Mouse (Mus musculus) urinary bladder, postnatal 10 days (tissue): Measurements from ENCODE around the gene Ccdc158.

Experiments used
- DNase-seq: peaks from one replicate; pipeline ENCODE4 v3.0.0; 2022; ENCODE audit warnings: low spot score

The Ccdc158 gene

DNA sequence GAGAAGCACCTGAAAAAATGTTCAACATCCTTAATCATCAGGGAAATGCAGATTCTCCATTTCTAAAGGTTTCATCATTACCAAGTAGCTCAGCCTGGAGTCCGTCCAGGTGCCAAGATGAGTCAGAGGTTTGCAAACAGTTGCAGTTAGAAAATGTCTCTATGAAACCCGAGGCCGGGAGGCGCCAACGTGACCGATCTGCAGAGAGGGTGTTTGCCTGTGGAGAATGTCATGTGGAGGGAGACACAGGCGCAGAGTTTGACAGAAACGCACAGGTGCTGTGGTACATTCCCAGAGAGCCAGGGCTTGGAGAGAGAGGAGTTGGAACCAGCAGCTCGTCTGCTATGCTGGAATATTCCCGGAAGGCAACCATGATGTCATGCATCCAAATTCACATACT, 76.0 kb downstream of the Ccdc158 start:
- no peak for DNase-seq

DNA sequence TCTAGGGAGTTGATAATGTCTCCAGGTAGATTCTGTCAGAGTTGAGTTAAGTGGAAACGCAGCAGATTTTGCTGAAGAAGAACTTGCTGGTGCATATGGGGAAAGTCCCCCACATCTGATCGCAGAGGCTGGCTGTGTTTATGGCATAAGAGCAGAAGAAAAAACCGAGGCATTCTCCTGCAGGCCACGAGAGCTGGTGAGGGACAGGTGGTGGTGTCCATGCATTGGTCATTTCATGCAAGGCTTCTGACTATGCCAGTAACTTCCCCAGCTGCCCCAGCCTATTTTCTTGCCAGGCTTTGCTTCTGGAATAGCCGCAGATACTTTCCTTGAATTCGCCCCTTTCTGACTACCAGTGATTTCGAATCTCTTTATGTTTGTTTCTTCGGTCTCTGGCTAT, 78.2 kb downstream of the Ccdc158 start:
- no peak for DNase-seq

DNA sequence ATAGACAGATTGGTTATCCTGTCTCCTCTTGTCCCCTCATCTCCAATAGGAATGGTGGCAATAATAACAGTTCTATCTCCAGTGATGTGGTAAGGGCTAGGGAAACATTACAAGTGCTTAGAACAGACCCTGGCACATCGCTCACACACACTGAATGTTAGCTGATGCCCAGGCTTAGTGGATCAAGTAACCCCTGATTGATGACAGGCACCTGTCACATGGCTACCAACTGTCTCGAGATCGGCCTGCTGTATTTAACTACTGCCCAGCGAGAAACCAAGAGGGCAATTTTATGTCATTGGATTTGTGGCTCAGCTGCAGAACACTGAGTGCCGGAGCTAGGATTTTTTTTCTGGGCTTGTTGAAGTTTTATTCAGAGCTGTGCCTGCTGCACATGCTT, 80.0 kb downstream of the Ccdc158 start:
- DNase-seq: no peak

DNA sequence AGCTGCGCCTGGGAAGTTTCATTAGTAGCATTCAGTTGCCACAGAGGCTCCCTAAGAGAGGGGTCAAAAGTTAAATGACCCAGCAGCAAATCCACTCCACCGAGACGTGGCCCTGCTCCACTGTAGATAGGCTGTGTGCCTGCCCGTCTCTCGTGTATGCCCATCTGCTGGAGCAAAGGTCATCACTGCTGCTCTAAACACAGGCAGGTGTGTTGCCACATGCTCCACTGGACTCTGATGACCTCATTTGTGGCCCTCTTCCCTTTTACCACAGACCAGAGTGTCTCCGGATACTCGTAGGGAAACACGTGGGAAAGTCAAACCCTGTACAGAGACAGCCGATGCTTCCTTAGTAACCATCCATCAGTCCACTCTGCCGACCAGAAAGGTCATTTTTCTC, 89.1 kb downstream of the Ccdc158 start:
- DNase-seq: no peak

DNA sequence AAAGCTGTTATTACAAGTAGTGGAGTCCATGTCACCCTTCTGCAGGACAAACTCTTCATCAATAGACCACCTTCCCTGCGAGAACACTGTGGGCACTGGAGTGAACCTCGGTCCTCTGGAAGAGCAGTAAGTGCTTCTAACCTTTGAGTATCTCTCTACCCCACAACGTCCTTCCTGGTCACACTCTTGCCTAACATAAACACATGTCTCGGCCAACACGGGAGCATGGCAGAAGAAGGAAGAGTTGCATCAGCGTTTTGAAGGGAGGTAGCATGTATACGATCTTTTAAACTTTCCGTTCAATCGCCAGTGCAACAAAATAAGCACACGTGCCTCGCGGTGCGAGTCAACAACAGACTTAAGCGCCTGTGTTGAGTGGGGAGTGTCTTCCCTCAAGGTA, 95.5 kb downstream of the Ccdc158 start:
- DNase-seq: no peak

DNA sequence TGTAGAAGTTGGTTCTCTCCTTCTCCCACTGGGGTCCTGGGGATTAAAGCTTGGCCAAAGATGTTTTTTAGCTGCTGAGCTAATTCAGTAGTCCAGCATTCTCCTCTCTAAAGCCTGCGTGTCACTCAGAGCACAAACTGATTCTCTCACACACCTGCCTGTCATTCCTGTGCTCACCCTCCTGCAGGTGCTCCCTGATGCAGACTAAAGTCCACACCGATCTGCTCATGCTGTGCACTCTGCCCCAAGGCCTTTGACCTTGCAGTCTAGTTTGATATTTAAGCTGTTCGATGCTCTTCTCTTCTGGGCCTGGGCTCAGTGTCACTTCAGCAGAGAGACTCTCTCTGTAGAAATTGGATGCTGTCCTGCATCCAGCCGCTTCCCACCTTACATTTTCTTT, 103.8 kb downstream of the Ccdc158 start:
- no peak for DNase-seq

DNA sequence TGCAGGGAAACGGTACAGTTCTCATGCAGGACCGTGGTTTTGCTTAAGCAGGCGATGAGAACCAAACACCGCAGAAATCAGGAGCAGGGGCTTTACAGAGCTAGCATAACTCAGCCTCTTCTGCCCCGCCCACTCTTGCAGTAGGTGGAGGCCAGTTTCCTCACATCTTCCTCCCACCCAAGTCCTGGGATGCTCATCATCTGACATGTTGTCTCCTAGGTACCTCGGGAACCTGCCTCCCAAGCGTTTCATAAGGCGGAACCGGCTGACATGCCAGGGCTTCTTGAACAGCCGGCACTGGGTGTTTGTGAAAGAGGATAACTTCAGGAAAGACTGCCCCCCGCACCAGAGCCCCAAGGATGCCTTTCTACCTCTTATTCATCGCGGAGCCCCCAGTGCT, 113.1 kb downstream of the Ccdc158 start:
- no peak for DNase-seq

DNA sequence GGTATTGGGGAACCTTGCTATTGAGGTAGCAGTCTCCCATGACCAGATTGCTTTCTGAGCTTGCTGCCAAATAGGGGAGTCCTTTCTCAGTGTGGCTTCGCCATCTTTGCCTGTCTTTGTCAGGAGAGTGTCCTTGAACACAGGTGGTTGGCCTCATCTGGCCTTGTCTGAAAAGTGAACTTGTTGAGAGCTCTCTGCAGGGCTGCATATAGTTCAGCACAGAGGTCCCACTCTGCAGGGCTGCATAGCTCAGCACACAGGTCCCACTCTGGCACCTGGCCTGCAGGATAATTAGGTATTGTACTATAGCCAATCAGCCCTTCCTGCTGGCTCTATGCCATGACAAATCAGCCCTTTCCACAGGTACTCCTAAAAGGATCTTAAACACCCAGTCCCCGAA, 114.9 kb downstream of the Ccdc158 start:
- DNase-seq: no peak
